Mouse (Mus musculus) G1E (cell line): Measurements from ENCODE around the gene Unc5b. TPM values are rescaled to one million over a fixed set of nuclear protein-coding genes. Genes with fewer than 3 reads are reported as not detected.

Experiments used
- ATAC-seq: 2 replicates; pipeline ENCODE4 v1.8.0; 2016; ENCODE audit warnings: mild to moderate bottlenecking; ENCODE audit not compliant: insufficient number of reproducible peaks, poor library complexity, low FRiP score, severe bottlenecking; ENCODE audit errors: extremely low read depth
- DNase-seq: peaks from one replicate; pipeline ENCODE4 v3.0.0; 2012; ENCODE audit warnings: low spot score
- H3K27me3 ChIP-seq: 2 replicates; pipeline ENCODE4 v1.6.1; 2012; ENCODE audit warnings: mild to moderate bottlenecking, low read length, inconsistent platforms; ENCODE audit not compliant: insufficient read depth
- H3K36me3 ChIP-seq: replicated peaks from 2 replicates; pipeline ENCODE3; 2012; ENCODE audit warnings: mild to moderate bottlenecking, inconsistent platforms
- H3K4me1 ChIP-seq: 2 replicates; pipeline ENCODE4 v1.6.1; 2012; ENCODE audit warnings: low read depth, low read length, inconsistent platforms, mixed read lengths; ENCODE audit not compliant: insufficient read depth
- H3K4me3 ChIP-seq: 2 replicates; pipeline ENCODE4 v1.5.1; 2012; ENCODE audit warnings: low read depth, mild to moderate bottlenecking, inconsistent platforms, low read length, moderate library complexity, mixed read lengths
- H3K9me3 ChIP-seq: replicated peaks from 2 replicates; pipeline ENCODE4 v1.6.1; 2012; ENCODE audit warnings: inconsistent platforms
- CTCF ChIP-seq: IDR thresholded peaks from 2 replicates; pipeline ENCODE4 v1.5.1; 2012; ENCODE audit warnings: low read depth, low read length, inconsistent platforms, mixed read lengths
- GATA1 ChIP-seq: IDR thresholded peaks from 2 replicates; pipeline ENCODE4 v1.6.1; 2012; ENCODE audit warnings: borderline replicate concordance, low read length, inconsistent platforms, mixed read lengths
- GATA2 ChIP-seq: IDR thresholded peaks from 2 replicates; pipeline ENCODE4 v1.6.1; 2012; ENCODE audit warnings: low read depth, low read length, inconsistent platforms, borderline replicate concordance
- POLR2AphosphoS5 ChIP-seq: IDR thresholded peaks from 2 replicates; pipeline ENCODE4 v1.6.1; 2012; ENCODE audit warnings: low read depth, low read length, inconsistent platforms; ENCODE audit not compliant: insufficient replicate concordance
- TAL1 ChIP-seq: conservative IDR thresholded peaks from 2 replicates; pipeline ENCODE4 v1.6.1; 2012; ENCODE audit warnings: low read depth, low read length, inconsistent platforms, mixed read lengths
- polyA plus RNA-seq: library from polyadenylated mRNA; stranded (reverse); fragments of >175 nt; gene quantifications from 2 replicates; pipeline ENCODE4 v1.2.3, GENCODE M21; 2012
- total RNA-seq, 2 experiments: library from RNA; stranded (forward) in 1 of 2; stranded (reverse) in 1 of 2; fragments of 200-1000 nt in 1 of 2; fragments of >200 nt in 1 of 2; fragmentation: Nextera tagmentation in 1 of 2; gene quantifications; 2 replicates each; pipeline ENCODE4 v1.2.3; 2014 to 2017

Unc5b gene
- total and polyA plus RNA-seq, 3 experiments, result under 0.01 TPM; not detected in 2

- no peaks in the 10 kb centered on the region for H3K27me3 ChIP-seq
- H3K36me3 ChIP-seq, result no peaks in the 10 kb centered on the region
- no peak for ATAC-seq
- DNase-seq, result no peak
- no peak overlapping the region for H3K4me3 ChIP-seq
- H3K4me1 ChIP-seq, result no peaks in the 10 kb centered on the region
- TF ChIP-seq CTCF (no peak), TAL1 (no peak), POLR2AphosphoS5 (no peak), GATA2 (no peak), GATA1 (no peak)
- H3K9me3 ChIP-seq, result peaks cover 83% of the 10 kb centered on the region
Observed at GRCm38 (mm10) chr10:60827901-60828670, 3.3 kb downstream of the Unc5b start.

DNA sequence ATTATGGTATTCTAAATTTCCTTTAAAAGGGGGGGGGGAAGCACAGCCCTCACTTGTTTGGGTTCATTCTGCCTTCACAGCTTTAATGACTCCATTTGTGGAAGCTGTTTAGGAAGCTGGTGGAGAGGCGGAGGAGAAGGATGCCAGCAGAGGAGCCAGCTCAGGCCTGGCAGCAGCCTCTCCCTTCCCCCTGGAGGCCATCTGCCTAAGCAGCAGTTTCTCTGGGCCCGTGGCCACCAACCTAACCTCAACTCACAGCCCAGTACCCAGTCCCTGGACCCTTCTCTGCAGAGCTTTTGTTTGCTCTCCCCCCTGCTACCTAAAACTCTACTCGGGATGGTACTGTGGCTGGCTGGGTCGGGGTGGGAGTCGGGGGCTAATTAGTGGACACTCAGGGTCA lies 4.1 kb downstream of the Unc5b start:
- no peak for ATAC-seq
- no peaks in the 10 kb centered on the region for H3K4me1 ChIP-seq
- no peaks in the 10 kb centered on the region for H3K27me3 ChIP-seq

GRCm38 (mm10) chr10:60826461-60827237 lies 4.7 kb downstream of the Unc5b start:
- Histone ChIP-seq H3K36me3 (no peaks in the 10 kb centered on the region), H3K9me3 (peaks cover 84% of the 10 kb centered on the region), H3K27me3 (no peaks in the 10 kb centered on the region), H3K4me3 (no peak overlapping the region), H3K4me1 (no peaks in the 10 kb centered on the region)
- no peak for DNase-seq
- no peak for ATAC-seq
- TF ChIP-seq GATA1, result no peak
- no peak for TF ChIP-seq CTCF

More for the DNA sequence above, 4.1 kb downstream of the Unc5b start:
- TF ChIP-seq CTCF (no peak), GATA1 (no peak)
- Histone ChIP-seq H3K9me3 (peaks cover 86% of the 10 kb centered on the region), H3K36me3 (no peaks in the 10 kb centered on the region), H3K4me3 (no peak overlapping the region)
- no peak for DNase-seq

- Histone ChIP-seq H3K4me1 (no peaks in the 10 kb centered on the region), H3K27me3 (no peaks in the 10 kb centered on the region), H3K36me3 (no peaks in the 10 kb centered on the region), H3K4me3 (no peak overlapping the region), H3K9me3 (peaks cover 78% of the 10 kb centered on the region)
- no peak for DNase-seq
- ATAC-seq, result no peak
- TF ChIP-seq CTCF, result no peak
- TF ChIP-seq GATA1, result no peak
- no peak for TF ChIP-seq POLR2AphosphoS5
- TF ChIP-seq TAL1, result no peak
- no peak for TF ChIP-seq GATA2
Observed at GRCm38 (mm10) chr10:60825955-60826354, 5.4 kb downstream of the Unc5b start.

DNA sequence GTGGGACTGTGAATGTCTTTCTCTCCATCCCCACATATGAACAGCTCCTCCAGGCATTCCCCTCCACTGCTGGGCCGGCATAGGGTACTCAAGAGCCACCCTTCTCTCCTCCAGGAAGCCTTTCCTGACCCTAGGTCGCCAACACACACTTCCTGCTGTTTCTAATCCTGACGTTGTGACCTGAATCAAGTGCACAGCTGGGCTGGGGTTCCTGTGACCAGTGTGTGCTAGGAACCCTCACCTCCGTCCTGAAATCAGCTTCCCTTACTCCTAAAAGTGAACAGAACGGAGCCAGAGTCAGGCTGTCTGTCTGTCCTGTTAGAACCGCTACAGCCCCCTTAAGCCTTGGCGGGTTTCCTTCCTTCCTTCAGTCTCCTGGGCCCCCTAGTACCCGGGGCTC lies 7.6 kb downstream of the Unc5b start:
- ATAC-seq (no peak), DNase-seq (no peak)
- Histone ChIP-seq H3K4me1 (no peaks in the 10 kb centered on the region), H3K4me3 (no peak overlapping the region), H3K27me3 (no peaks in the 10 kb centered on the region), H3K9me3 (peaks cover 77% of the 10 kb centered on the region), H3K36me3 (no peaks in the 10 kb centered on the region)
- TF ChIP-seq GATA2 (no peak), TAL1 (no peak), POLR2AphosphoS5 (no peak), CTCF (no peak), GATA1 (no peak)

GRCm38 (mm10) chr10:60822641-60823425 lies 8.5 kb downstream of the Unc5b start:
- no peaks in the 10 kb centered on the region for H3K36me3 ChIP-seq
- no peak for DNase-seq
- no peak for TF ChIP-seq GATA1
- no peak for TF ChIP-seq POLR2AphosphoS5
- TF ChIP-seq GATA2, result no peak
- no peak for TF ChIP-seq TAL1
- no peak for TF ChIP-seq CTCF
- H3K4me1 ChIP-seq, result no peaks in the 10 kb centered on the region
- H3K4me3 ChIP-seq, result no peak overlapping the region
- peaks cover 77% of the 10 kb centered on the region for H3K9me3 ChIP-seq
- H3K27me3 ChIP-seq, result no peaks in the 10 kb centered on the region
- ATAC-seq, result no peak
